Mouse (Mus musculus) limb, embryonic 14.5 days (tissue): ENCODE data around the gene Srsf5. TPM values are rescaled to one million over a fixed set of nuclear protein-coding genes. Genes with fewer than 3 reads are reported as not detected.

Source experiments
- ATAC-seq: fragments of 200-750 bp; cut with Nextera tagmentation; 2 replicates; pipeline ENCODE4 v1.8.0; 2017; ENCODE audit warnings: low read depth, moderate number of reproducible peaks, moderate TSS enrichment; ENCODE audit not compliant: low FRiP score
- DNase-seq: peaks from one replicate; pipeline ENCODE4 v3.0.0-alpha.2; 2015; ENCODE audit warnings: low spot score
- H3K27ac ChIP-seq: fragments of 300-500 bp; sonication (generic); replicated peaks from 2 replicates; pipeline ENCODE4 v1.5.1; 2014; ENCODE audit warnings: low read depth, mild to moderate bottlenecking, low read length, moderate library complexity, mixed read lengths
- H3K27me3 ChIP-seq: fragments of 300-500 bp; sonication (generic); 2 replicates; pipeline ENCODE4 v1.6.1; 2014; ENCODE audit warnings: low read length, mixed read lengths; ENCODE audit not compliant: control insufficient read depth, insufficient read depth
- H3K36me3 ChIP-seq: fragments of 300-500 bp; sonication (generic); 2 replicates; pipeline ENCODE4 v1.6.1; 2014; ENCODE audit warnings: mild to moderate bottlenecking, low read length, moderate library complexity, mixed read lengths; ENCODE audit not compliant: control insufficient read depth, insufficient read depth
- H3K4me1 ChIP-seq: fragments of 300-500 bp; sonication (generic); 2 replicates; pipeline ENCODE4 v1.6.1; 2014; ENCODE audit warnings: antibody characterized with exemption, low read length, mixed read lengths; ENCODE audit not compliant: control insufficient read depth, insufficient read depth
- H3K4me2 ChIP-seq: fragments of 300-500 bp; sonication (generic); replicated peaks from 2 replicates; pipeline ENCODE4 v1.6.1; 2014; ENCODE audit warnings: low read depth, mild to moderate bottlenecking, low read length, moderate library complexity; ENCODE audit not compliant: severe bottlenecking
- H3K4me3 ChIP-seq: fragments of 300-500 bp; sonication (generic); replicated peaks from 2 replicates; pipeline ENCODE4 v1.5.1; 2014; ENCODE audit warnings: low read length
- H3K9ac ChIP-seq: fragments of 300-500 bp; sonication (generic); 2 replicates; pipeline ENCODE4 v1.6.1; 2014; ENCODE audit warnings: mild to moderate bottlenecking, low read depth, low read length, moderate library complexity; ENCODE audit not compliant: severe bottlenecking
- H3K9me3 ChIP-seq: fragments of 300-500 bp; sonication (generic); 2 replicates; pipeline ENCODE4 v1.6.1; 2016; ENCODE audit warnings: low read length; ENCODE audit not compliant: control insufficient read depth
- POLR2A ChIP-seq: fragments of 200-500 bp; IDR thresholded peaks from 2 replicates; pipeline ENCODE4 v1.8.0; 2012; ENCODE audit warnings: inconsistent platforms, mild to moderate bottlenecking, moderate library complexity, borderline replicate concordance; ENCODE audit not compliant: insufficient read depth, insufficient read length; ENCODE audit errors: extremely low read depth
- WGBS: fragments of 180-500 bp; shearing (Covaris S2); extraction: QIAGEN DNeasy Blood & Tissue Kit; methylation state at CpG from one replicate; pipeline ENCODE4 v1.1.7; 2014; 5-methylcytosine and 5-hydroxymethylcytosine counted together
- polyA plus RNA-seq, 2 experiments: library from polyadenylated mRNA; depleted of rRNA in 1 of 2; stranded (reverse) in 1 of 2; unstranded in 1 of 2; fragments of >200 nt; fragmentation: Nextera tagmentation in 1 of 2; extraction: Ambion mirVana in 1 of 2; gene quantifications; 2 replicates each; pipeline versions ENCODE4 v1.2.1 to v1.2.3; 2012 to 2014

The Srsf5 gene
- polyA plus RNA-seq, 2 experiments, result 392 to 906 TPM

GRCm38 (mm10) chr12:80931402-80932140, 13.7 kb upstream of the Srsf5 start:
- ATAC-seq, result no peak
- Histone ChIP-seq H3K4me1 (no peaks in the 10 kb centered on the region), H3K36me3 (no peaks in the 10 kb centered on the region), H3K27ac (no peak overlapping the region), H3K4me3 (no peak overlapping the region), H3K27me3 (no peaks in the 10 kb centered on the region), H3K9ac (no peak overlapping the region), H3K4me2 (no peak overlapping the region), H3K9me3 (no peaks in the 10 kb centered on the region)
- WGBS, result 89% methylated on average over 3 of the region's 3 CpGs
- TF ChIP-seq POLR2A, result no peak
- no peak for DNase-seq

DNA sequence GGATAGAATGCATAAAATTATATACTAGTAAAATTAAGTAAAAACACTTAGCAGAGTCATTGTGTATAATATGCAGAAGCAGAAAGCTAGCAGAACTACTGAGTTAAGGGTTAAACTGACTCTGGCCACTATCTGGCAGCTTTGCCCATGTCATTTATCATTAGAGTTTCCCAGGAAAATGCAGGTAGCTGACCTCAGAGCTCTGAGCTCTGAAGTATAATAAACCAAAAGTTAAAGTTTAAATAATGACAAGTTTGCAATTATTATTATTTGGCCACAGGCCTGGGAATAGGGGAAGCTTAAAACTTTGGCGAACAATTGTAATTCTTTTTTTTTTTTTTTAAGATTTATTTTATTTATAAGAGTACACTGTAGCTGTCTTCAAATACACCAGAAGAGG, 12.4 kb upstream of the Srsf5 start:
- Histone ChIP-seq H3K9ac (no peak overlapping the region), H3K4me1 (no peaks in the 10 kb centered on the region), H3K36me3 (no peaks in the 10 kb centered on the region), H3K4me2 (no peak overlapping the region), H3K4me3 (no peak overlapping the region), H3K9me3 (no peaks in the 10 kb centered on the region), H3K27ac (no peak overlapping the region), H3K27me3 (no peaks in the 10 kb centered on the region)
- no peak for TF ChIP-seq POLR2A
- ATAC-seq, result no peak
- 86% methylated on average over 1 of the region's 1 CpGs for WGBS
- DNase-seq, result no peak

GRCm38 (mm10) chr12:80936751-80937150, 8.6 kb upstream of the Srsf5 start:
- no peak overlapping the region for H3K27ac ChIP-seq
- no peaks in the 10 kb centered on the region for H3K9me3 ChIP-seq
- H3K9ac ChIP-seq, result no peak overlapping the region
- no peak overlapping the region for H3K4me3 ChIP-seq
- H3K4me2 ChIP-seq, result no peak overlapping the region
- no peak for TF ChIP-seq POLR2A
- H3K27me3 ChIP-seq, result no peaks in the 10 kb centered on the region
- no peaks in the 10 kb centered on the region for H3K36me3 ChIP-seq
- 70% methylated on average over 2 of the region's 2 CpGs for WGBS
- DNase-seq (no peak), ATAC-seq (no peak)
- no peaks in the 10 kb centered on the region for H3K4me1 ChIP-seq

GRCm38 (mm10) chr12:80937331-80938029, 7.8 kb upstream of the Srsf5 start:
- ATAC-seq (no peak), DNase-seq (no peak)
- Histone ChIP-seq H3K36me3 (no peaks in the 10 kb centered on the region), H3K9ac (no peak overlapping the region), H3K4me1 (no peaks in the 10 kb centered on the region), H3K9me3 (no peaks in the 10 kb centered on the region), H3K4me2 (no peak overlapping the region), H3K4me3 (no peak overlapping the region), H3K27ac (no peak overlapping the region), H3K27me3 (no peaks in the 10 kb centered on the region)
- WGBS, result 75% methylated on average over 9 of the region's 9 CpGs
- TF ChIP-seq POLR2A, result no peak

- no peak overlapping the region for H3K4me2 ChIP-seq
These were observed 6.7 kb upstream of the Srsf5 start for GRCm38 (mm10) chr12:80938642-80939041.

More at GRCm38 (mm10) chr12:80938642-80939041, 6.7 kb upstream of the Srsf5 start:
- no peaks in the 10 kb centered on the region for H3K36me3 ChIP-seq
- no peak for TF ChIP-seq POLR2A
- no peaks in the 10 kb centered on the region for H3K4me1 ChIP-seq
- no peak overlapping the region for H3K27ac ChIP-seq
- H3K9ac ChIP-seq, result no peak overlapping the region
- H3K9me3 ChIP-seq, result no peaks in the 10 kb centered on the region
- H3K27me3 ChIP-seq, result no peaks in the 10 kb centered on the region
- H3K4me3 ChIP-seq, result no peak overlapping the region
- ATAC-seq, result no peak
- 56% methylated on average over 5 of the region's 5 CpGs for WGBS
- peak; percentile 59 for DNase-seq
